Mouse (Mus musculus) erythroblast, embryonic 14.5 days (primary cell): ENCODE measurements around the gene Thra. TPM values are rescaled to one million over a fixed set of nuclear protein-coding genes. Genes with fewer than 3 reads are reported as not detected.

Experiments used
- H3K27me3 ChIP-seq: 2 replicates; pipeline ENCODE4 v1.6.1; 2012; ENCODE audit warnings: inconsistent platforms; ENCODE audit not compliant: control insufficient read depth
- H3K36me3 ChIP-seq: 2 replicates; pipeline ENCODE4 v1.6.1; 2012; ENCODE audit warnings: mild to moderate bottlenecking, inconsistent platforms; ENCODE audit not compliant: control insufficient read depth
- H3K4me1 ChIP-seq: 2 replicates; pipeline ENCODE4 v1.6.1; 2012; ENCODE audit warnings: inconsistent platforms; ENCODE audit not compliant: control insufficient read depth
- H3K4me3 ChIP-seq: replicated peaks from 2 replicates; pipeline ENCODE3; 2012; ENCODE audit warnings: moderate library complexity, mild to moderate bottlenecking, inconsistent platforms
- H3K9me3 ChIP-seq: 2 replicates; pipeline ENCODE4 v1.6.1; 2012; ENCODE audit warnings: low read length, inconsistent platforms, mixed read lengths; ENCODE audit not compliant: control insufficient read depth
- GATA1 ChIP-seq: IDR thresholded peaks from 2 replicates; pipeline ENCODE4 v1.6.1; 2012; ENCODE audit warnings: low read length, inconsistent platforms, mixed read lengths
- TAL1 ChIP-seq: IDR thresholded peaks from 3 replicates; pipeline ENCODE4 v1.6.1; 2012; ENCODE audit warnings: low read length, inconsistent platforms, mixed read lengths
- polyA plus RNA-seq: library from polyadenylated mRNA; stranded (reverse); fragments of >175 nt; gene quantifications from 2 replicates; pipeline ENCODE4 v1.2.3, GENCODE M21; 2012

Gene Thra
- polyA plus RNA-seq = 3.2 TPM in 2 replicates

- peaks cover 77% of the 10 kb centered on the region for H3K4me1 ChIP-seq
- TF ChIP-seq TAL1 (no peak), GATA1 (no peak)
- H3K9me3 ChIP-seq = no peaks in the 10 kb centered on the region
- H3K4me3 ChIP-seq = peak within 1 kb of the TSS; percentile 84
- H3K27me3 ChIP-seq = no peaks in the 10 kb centered on the region
- peaks cover 5% of the 10 kb centered on the region for H3K36me3 ChIP-seq
Observed at GRCm38 (mm10) chr11:98740393-98741050, at the start of gene Thra. Gene Thra, plus strand, starts transcription at chr11:98740638.

- TF ChIP-seq TAL1 = no peak
- peaks cover 85% of the 10 kb centered on the region for H3K36me3 ChIP-seq
Observed at GRCm38 (mm10) chr11:98693201-98693600, 47.2 kb upstream of the Thra start.

GRCm38 (mm10) chr11:98693746-98694145 is 46.7 kb upstream of the Thra start:
- Histone ChIP-seq H3K4me3 (no peak overlapping the region), H3K27me3 (no peaks in the 10 kb centered on the region), H3K9me3 (no peaks in the 10 kb centered on the region), H3K36me3 (peaks cover 81% of the 10 kb centered on the region), H3K4me1 (peaks cover 2% of the 10 kb centered on the region)
- no peak for TF ChIP-seq TAL1

More at GRCm38 (mm10) chr11:98693201-98693600, 47.2 kb upstream of the Thra start:
- Histone ChIP-seq H3K9me3 (no peaks in the 10 kb centered on the region), H3K27me3 (no peaks in the 10 kb centered on the region), H3K4me3 (no peak overlapping the region), H3K4me1 (peaks cover 2% of the 10 kb centered on the region)

GRCm38 (mm10) chr11:98694301-98694700 is 46.1 kb upstream of the Thra start:
- no peak overlapping the region for H3K4me3 ChIP-seq
- peaks cover 78% of the 10 kb centered on the region for H3K36me3 ChIP-seq
- no peaks in the 10 kb centered on the region for H3K27me3 ChIP-seq
- H3K9me3 ChIP-seq = no peaks in the 10 kb centered on the region
- TF ChIP-seq GATA1 = no peak
- no peak for TF ChIP-seq TAL1
- peaks cover 2% of the 10 kb centered on the region for H3K4me1 ChIP-seq

GRCm38 (mm10) chr11:98695408-98695807 is 45.0 kb upstream of the Thra start:
- no peak for TF ChIP-seq TAL1
- TF ChIP-seq GATA1 = no peak
- H3K36me3 ChIP-seq = peaks cover 66% of the 10 kb centered on the region
- no peaks in the 10 kb centered on the region for H3K9me3 ChIP-seq
- no peak overlapping the region for H3K4me3 ChIP-seq
- H3K27me3 ChIP-seq = no peaks in the 10 kb centered on the region
- H3K4me1 ChIP-seq = peaks cover 2% of the 10 kb centered on the region

- peaks cover 54% of the 10 kb centered on the region for H3K36me3 ChIP-seq
- H3K9me3 ChIP-seq = no peaks in the 10 kb centered on the region
- H3K27me3 ChIP-seq = no peaks in the 10 kb centered on the region; the same call in 1 of the 2 replicates
- peaks cover 2% of the 10 kb centered on the region for H3K4me1 ChIP-seq
- TF ChIP-seq TAL1 (no peak), GATA1 (no peak)
- H3K4me3 ChIP-seq = no peak overlapping the region
Observed at GRCm38 (mm10) chr11:98696454-98697216, 43.8 kb upstream of the Thra start.

- Histone ChIP-seq H3K4me1 (peaks cover 2% of the 10 kb centered on the region), H3K4me3 (no peak overlapping the region), H3K27me3 (no peaks in the 10 kb centered on the region; the same call in 1 of the 2 replicates), H3K9me3 (no peaks in the 10 kb centered on the region), H3K36me3 (peaks cover 48% of the 10 kb centered on the region)
- TF ChIP-seq GATA1 (no peak), TAL1 (no peak)
Observed at GRCm38 (mm10) chr11:98697225-98697624, 43.2 kb upstream of the Thra start.

- Histone ChIP-seq H3K4me1 (no peaks in the 10 kb centered on the region; the same call in 1 of the 2 replicates), H3K4me3 (no peak overlapping the region), H3K27me3 (no peaks in the 10 kb centered on the region; the same call in 1 of the 2 replicates), H3K9me3 (no peaks in the 10 kb centered on the region), H3K36me3 (peaks cover 33% of the 10 kb centered on the region)
- TF ChIP-seq GATA1 (no peak), TAL1 (no peak)
Observed at GRCm38 (mm10) chr11:98698849-98699640, 41.4 kb upstream of the Thra start.

- Histone ChIP-seq H3K9me3 (no peaks in the 10 kb centered on the region), H3K36me3 (peaks cover 33% of the 10 kb centered on the region), H3K27me3 (no peaks in the 10 kb centered on the region; the same call in 1 of the 2 replicates), H3K4me3 (no peak overlapping the region), H3K4me1 (no peaks in the 10 kb centered on the region; the same call in 1 of the 2 replicates)
- TF ChIP-seq GATA1 = no peak
- no peak for TF ChIP-seq TAL1
Observed at GRCm38 (mm10) chr11:98699911-98700310, 40.5 kb upstream of the Thra start.
